Mouse (Mus musculus): Measurements from ENCODE around the gene Stk4.

The Stk4 gene

GRCm38 (mm10) chr2:164177831-164178230 lies 107.7 kb downstream of the Stk4 start:
- no peak for DNase-seq

DNA sequence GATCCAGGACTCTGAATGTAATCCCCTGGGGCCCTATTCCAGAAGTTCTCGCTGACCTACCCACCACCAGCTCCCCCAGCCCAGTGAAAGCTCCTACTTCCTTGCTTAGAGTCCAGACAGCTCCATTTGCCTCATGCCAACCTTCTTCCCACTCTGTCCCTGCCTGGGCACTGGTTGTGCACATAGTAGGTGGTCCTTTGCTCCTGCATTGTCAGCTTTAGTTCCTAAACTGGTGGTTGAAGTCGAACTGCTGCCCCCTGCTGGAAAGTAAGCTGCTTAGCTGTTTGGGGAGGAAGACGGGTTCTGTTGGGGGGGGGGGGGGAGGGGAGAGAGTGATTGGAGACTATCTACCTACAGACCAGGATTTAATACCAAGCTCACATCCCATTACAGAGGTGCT lies 110.0 kb downstream of the Stk4 start:
- no peak for DNase-seq

DNA sequence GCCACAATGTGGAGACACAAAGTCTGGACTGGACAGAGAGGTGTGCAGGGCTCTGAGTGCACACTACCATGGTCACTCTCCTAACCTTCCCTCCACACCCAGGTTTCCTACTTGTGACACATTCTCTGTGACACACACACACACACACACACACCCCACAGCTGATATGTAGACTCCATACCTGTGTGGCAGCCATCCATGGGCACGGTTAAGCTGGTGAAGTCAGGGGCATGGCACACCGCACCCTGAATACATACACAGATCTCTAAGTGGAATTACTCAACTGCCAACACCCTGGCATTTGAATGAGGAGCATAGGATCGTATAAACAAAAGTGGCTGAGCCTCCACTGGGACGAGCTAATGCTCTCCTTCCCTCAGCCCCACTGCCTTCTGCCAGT lies 110.6 kb downstream of the Stk4 start:
- DNase-seq = no peak

DNA sequence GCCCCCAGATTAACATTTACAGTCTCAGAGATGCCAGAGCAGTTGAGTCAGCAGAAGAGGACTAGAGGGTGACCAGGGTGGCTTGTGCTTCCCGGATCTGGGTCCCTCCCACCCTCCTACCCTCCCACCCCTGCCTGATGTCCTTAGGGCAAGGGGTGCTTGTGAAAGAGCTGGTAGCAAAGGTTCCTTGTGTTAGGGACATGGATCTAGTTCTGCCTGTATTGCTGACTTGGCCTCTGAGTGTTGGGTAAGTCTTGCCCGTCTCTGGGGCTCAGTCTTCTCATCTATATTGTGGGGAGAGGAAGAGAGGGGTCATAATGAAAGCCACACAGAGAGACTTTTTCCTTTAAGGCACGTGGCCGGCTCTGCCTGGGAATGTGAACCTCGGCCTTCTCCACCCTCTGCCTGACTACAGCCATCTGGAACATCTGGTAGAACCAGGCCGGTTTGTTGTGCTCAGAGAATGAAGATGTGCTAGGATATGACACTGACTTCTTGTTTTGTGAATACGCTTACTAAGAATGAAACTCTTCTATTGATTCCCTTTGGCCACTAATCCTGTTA lies 112.7 kb downstream of the Stk4 start, which contains the start of gene Wfdc5:
TSS of gene Wfdc5 (minus strand) at position 51 of the 564 bp plus-strand sequence.
- no peak for DNase-seq

DNA sequence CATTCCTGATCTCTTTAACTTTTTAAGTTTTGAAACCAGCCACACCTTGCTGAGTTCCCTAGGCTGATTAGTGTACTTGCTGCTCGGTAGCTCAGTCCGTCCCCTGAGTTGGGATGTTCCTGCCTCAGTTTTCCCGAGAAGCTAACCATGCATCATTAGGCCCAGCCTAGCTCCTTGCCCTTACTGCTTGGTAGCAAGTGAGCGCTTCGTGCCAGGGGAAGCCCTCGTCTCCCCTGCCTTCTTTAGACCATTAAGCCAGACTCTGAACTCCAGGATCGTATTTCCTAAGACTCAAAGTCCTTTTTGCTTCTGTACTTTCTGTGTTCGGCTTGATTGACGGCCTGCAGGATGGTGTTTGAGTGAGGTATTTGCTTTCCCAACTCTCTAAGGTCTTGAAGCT lies 113.2 kb downstream of the Stk4 start:
- DNase-seq = no peak

- no peak for DNase-seq
Measured at GRCm38 (mm10) chr2:164184145-164184719, 114.1 kb downstream of the Stk4 start.

DNA sequence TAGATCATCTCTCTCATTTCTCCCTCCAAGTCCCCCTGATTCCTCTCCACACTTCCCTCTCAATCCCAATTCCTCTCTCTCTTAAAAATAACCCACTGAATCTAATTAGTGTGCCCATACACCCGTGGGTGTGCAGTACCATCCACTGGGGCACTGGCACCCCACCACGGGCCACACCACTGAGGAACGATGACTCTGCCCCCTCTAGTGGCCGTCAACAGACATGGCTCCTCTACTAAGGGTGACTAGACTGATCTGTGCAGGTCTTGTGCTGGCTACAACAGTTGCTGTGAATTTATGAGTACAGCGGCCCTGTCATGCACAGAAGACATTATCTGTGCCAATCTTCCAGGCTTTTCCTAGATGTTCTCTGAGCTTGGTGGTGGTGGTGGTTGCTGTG lies 118.6 kb downstream of the Stk4 start:
- no peak for DNase-seq

- DNase-seq = no peak
Measured at GRCm38 (mm10) chr2:164190576-164190975, 120.5 kb downstream of the Stk4 start, which contains the start of gene Wfdc12. Gene Wfdc12 (minus strand): TSS chr2:164190608.

GRCm38 (mm10) chr2:164192279-164192678 lies 122.2 kb downstream of the Stk4 start:
- no peak for DNase-seq

- DNase-seq = no peak
Measured at GRCm38 (mm10) chr2:164194959-164195630, 125.0 kb downstream of the Stk4 start.

GRCm38 (mm10) chr2:164195971-164196699 lies 126.0 kb downstream of the Stk4 start:
- no peak for DNase-seq

DNA sequence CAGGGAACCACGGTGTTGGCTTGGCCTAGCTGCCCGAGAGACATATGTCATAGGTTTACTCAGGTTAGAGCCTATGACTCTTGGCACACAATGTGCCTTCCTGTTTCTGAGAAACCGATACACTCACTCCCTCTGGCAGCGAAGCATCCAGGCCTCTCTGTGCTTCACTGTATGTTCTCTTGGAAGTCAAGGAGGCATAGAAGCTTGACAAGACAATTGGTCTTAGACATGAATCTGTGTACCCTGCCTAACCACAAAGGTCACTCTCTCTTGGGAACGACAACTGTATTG lies 126.5 kb downstream of the Stk4 start:
- DNase-seq = no peak

- no peak for DNase-seq
Measured at GRCm38 (mm10) chr2:164199626-164200327, 129.7 kb downstream of the Stk4 start, which contains the start of gene Wfdc15a. Gene Wfdc15a (minus strand): TSS chr2:164200130.
